In genomic region chr17:47803662-47804061, GRCm38 (mm10) we compare ENCODE assay signal across 30 mouse cellular contexts. TPM values are rescaled to one million over a fixed set of nuclear protein-coding genes. Genes with fewer than 3 reads are reported as not detected.
DNase-seq lines count a peak whose midpoint lies in the region; ATAC-seq and TF ChIP-seq lines count a peak whose summit lies in the region.
"Had no signal": no experiment of that assay in that cellular context is flagged by ENCODE, and none has a peak within 500 bp of the region (broad histone marks: within the 10 kb centered on the region; RNA-seq: fewer than 3 reads in every experiment).

No protein-coding gene starts in this region.

- TF ChIP-seq EP300 in ES-Bruce4 (IDR thresholded peaks at IDR 0.05; ENCODE audit: insufficient read depth, low read depth, low read length), result no peak

- no peak overlapping the region for H3K4me2 ChIP-seq in forebrain, embryonic 14.5 days (ENCODE audit: low read length)
- no peak overlapping the region for H3K4me2 ChIP-seq in neural tube, embryonic 15.5 days
- H3K4me2 ChIP-seq: embryonic facial prominence, embryonic 15.5 days; forebrain, embryonic 15.5 days; heart, embryonic 13.5 days; liver, embryonic 12.5 days; midbrain, embryonic 15.5 days; neural tube, embryonic 13.5 days; stomach, embryonic 15.5 days had no signal

- H3K9me3 ChIP-seq in ES-Bruce4 (replicated peaks; ENCODE audit: control insufficient read depth, insufficient read depth, low read length, poor library complexity, severe bottlenecking), result no peaks in the 10 kb centered on the region
- H3K9me3 ChIP-seq in forebrain, embryonic 14.5 days (replicated peaks; ENCODE audit: control insufficient read depth, low read length), result no peaks in the 10 kb centered on the region
- no peaks in the 10 kb centered on the region for H3K9me3 ChIP-seq in neural tube, embryonic 15.5 days (replicated peaks)
- H3K9me3 ChIP-seq: embryonic facial prominence, embryonic 15.5 days; forebrain, embryonic 15.5 days; heart, embryonic 13.5 days; limb, embryonic 12.5 days; liver, embryonic 12.5 days; midbrain, embryonic 15.5 days; neural tube, embryonic 13.5 days; stomach, embryonic 15.5 days had no signal

- ATAC-seq in forebrain, embryonic 14.5 days, result no peak
- no peak for ATAC-seq in neural tube, embryonic 15.5 days (ENCODE audit: low FRiP score)
- ATAC-seq: forebrain, embryonic 15.5 days; liver, embryonic 12.5 days; midbrain, embryonic 15.5 days had no signal

- no peaks in the 10 kb centered on the region for H3K27me3 ChIP-seq in ES-Bruce4 (ENCODE audit: control insufficient read depth, insufficient read depth, low read length, poor library complexity, severe bottlenecking)
- no peaks in the 10 kb centered on the region for H3K27me3 ChIP-seq in forebrain, embryonic 14.5 days (replicated peaks; ENCODE audit: control insufficient read depth, insufficient read depth, low read length)
- peaks cover 6% of the 10 kb centered on the region; the same call in 1 of the 2 replicates for H3K27me3 ChIP-seq in neural tube, embryonic 15.5 days (replicated peaks)
- H3K27me3 ChIP-seq: embryonic facial prominence, embryonic 15.5 days; forebrain, embryonic 15.5 days; heart, embryonic 13.5 days; limb, embryonic 12.5 days; midbrain, embryonic 15.5 days; stomach, embryonic 15.5 days had no signal

- TF ChIP-seq CTCF in layer of hippocampus, adult 2 months (conservative IDR thresholded peaks at IDR 0.05), result peak; percentile 47
- peak; percentile 35 for TF ChIP-seq CTCF in ES-Bruce4 (IDR thresholded peaks at IDR 0.05; ENCODE audit: low read depth, low read length)

- no peaks in the 10 kb centered on the region for H3K4me1 ChIP-seq in ES-Bruce4 (ENCODE audit: control insufficient read depth, insufficient read depth, low read length)
- no peaks in the 10 kb centered on the region for H3K4me1 ChIP-seq in forebrain, embryonic 14.5 days (ENCODE audit: control insufficient read depth, insufficient read depth, low read length)
- H3K4me1 ChIP-seq in neural tube, embryonic 15.5 days, result peaks cover 10% of the 10 kb centered on the region
- H3K4me1 ChIP-seq: forebrain, embryonic 15.5 days; midbrain, embryonic 15.5 days had no signal

- no peak for TF ChIP-seq POLR2A in ES-Bruce4 (IDR thresholded peaks at IDR 0.05; ENCODE audit: insufficient read depth, low read length)

- 96% methylated on average over 4 of the region's 4 CpGs for WGBS in forebrain, embryonic 14.5 days
- 88% methylated on average over 4 of the region's 4 CpGs for whole genome bisulfite sequencing in neural tube, embryonic 15.5 days

- DNase-seq in layer of hippocampus, adult 2 months (ENCODE audit: low spot score in 2 of 2), result no peak
- DNase-seq in layer of hippocampus, adult 11-12 months (ENCODE audit: low spot score), result no peak
- DNase-seq in A20 (ENCODE audit: low read depth, low spot score) (peak; percentile 55), R1 (ENCODE audit: low read depth, low spot score) (peak; percentile 77)
- DNase-seq in forebrain, embryonic 14.5 days (ENCODE audit: low spot score), result no peak
- DNase-seq: adrenal gland, adult 2 months; cerebellum, adult 18-20 months; cerebellum, postnatal 25 days; gastrocnemius, postnatal 14 days; heart, adult 11 months; heart, postnatal 14 days; kidney, adult 18-20 months; kidney, postnatal 10 days; layer of hippocampus, postnatal 36 days; lung, adult 2 months; right cerebral cortex, adult 18-20 months; right cerebral cortex, postnatal 4 days; thymus, adult 2 months had no signal

- no peak overlapping the region for H3K27ac ChIP-seq in layer of hippocampus, adult 2 months
- H3K27ac ChIP-seq in ES-Bruce4 (ENCODE audit: insufficient read depth, low read length), result no peak overlapping the region
- H3K27ac ChIP-seq in forebrain, embryonic 14.5 days (ENCODE audit: low read depth, low read length), result no peak overlapping the region
- H3K27ac ChIP-seq in neural tube, embryonic 15.5 days (replicated peaks), result no peak overlapping the region
- H3K27ac ChIP-seq: embryonic facial prominence, embryonic 15.5 days; forebrain, embryonic 15.5 days; heart, embryonic 13.5 days; limb, embryonic 12.5 days; liver, embryonic 12.5 days; macrophage; midbrain, embryonic 15.5 days; neural tube, embryonic 13.5 days; stomach, embryonic 15.5 days had no signal

- no peaks in the 10 kb centered on the region for H3K36me3 ChIP-seq in ES-Bruce4 (ENCODE audit: control insufficient read depth, insufficient read depth, low read length, poor library complexity, severe bottlenecking)
- H3K36me3 ChIP-seq in forebrain, embryonic 14.5 days (ENCODE audit: control insufficient read depth, insufficient read depth, low read length), result no peaks in the 10 kb centered on the region
- H3K36me3 ChIP-seq in neural tube, embryonic 15.5 days, result no peaks in the 10 kb centered on the region
- H3K36me3 ChIP-seq: embryonic facial prominence, embryonic 15.5 days; forebrain, embryonic 15.5 days; heart, embryonic 13.5 days; limb, embryonic 12.5 days; liver, embryonic 12.5 days; midbrain, embryonic 15.5 days; neural tube, embryonic 13.5 days; stomach, embryonic 15.5 days had no signal

- no peak overlapping the region for H3K9ac ChIP-seq in ES-Bruce4 (ENCODE audit: low read depth, poor library complexity, severe bottlenecking)
- no peak overlapping the region for H3K9ac ChIP-seq in forebrain, embryonic 14.5 days (ENCODE audit: low read length)
- H3K9ac ChIP-seq in neural tube, embryonic 15.5 days (replicated peaks), result no peak overlapping the region
- H3K9ac ChIP-seq: embryonic facial prominence, embryonic 15.5 days; forebrain, embryonic 15.5 days; heart, embryonic 13.5 days; limb, embryonic 12.5 days; liver, embryonic 12.5 days; midbrain, embryonic 15.5 days; neural tube, embryonic 13.5 days; stomach, embryonic 15.5 days had no signal

- no peak overlapping the region for H3K4me3 ChIP-seq in layer of hippocampus, adult 2 months
- no peak overlapping the region for H3K4me3 ChIP-seq in ES-Bruce4 (ENCODE audit: low read depth, low read length)
- no peak overlapping the region for H3K4me3 ChIP-seq in forebrain, embryonic 14.5 days (ENCODE audit: low read depth, low read length)
- H3K4me3 ChIP-seq in neural tube, embryonic 15.5 days (replicated peaks), result no peak overlapping the region
- H3K4me3 ChIP-seq: embryonic facial prominence, embryonic 15.5 days; forebrain, embryonic 15.5 days; heart, embryonic 13.5 days; limb, embryonic 12.5 days; liver, embryonic 12.5 days; midbrain, embryonic 15.5 days; myocyte; neural tube, embryonic 13.5 days; stomach, embryonic 15.5 days had no signal

RNA-seq across cellular contexts. Expression of gene Mdfi, which starts 30.8 kb away (rescaled TPM):
- total RNA-seq in layer of hippocampus, adult 2 months (2021), result under 1 TPM; 0.49 to 0.83 TPM
- 22.3 and 27.9 TPM in 2 replicates for polyA plus RNA-seq in ES-Bruce4 (2011; ENCODE audit: insufficient read depth, insufficient read length, low read depth, missing spikeins)
- 10.4 and 12.4 TPM in 2 replicates for polyA plus RNA-seq in forebrain, embryonic 14.5 days (2014; fragmentation: Nextera tagmentation; extraction: Ambion mirVana)
- 3.3 and 4.4 TPM in 2 replicates for polyA plus RNA-seq in neural tube, embryonic 15.5 days (2015; fragmentation: Nextera tagmentation; extraction: Ambion mirVana)
- polyA plus RNA-seq: macrophage had no signal

Comparison
In these comparisons a context has a peak if more than half of its experiments do, and no peak if none do; other contexts are left out.
1. DNase-seq: peak in A20 (single experiment) and R1 (single experiment); none in layer of hippocampus, adult 2 months (0 of 2), layer of hippocampus, adult 11-12 months (single experiment) and forebrain, embryonic 14.5 days (single experiment).